Mouse (Mus musculus): ENCODE results near the gene Mvb12b.
A peak's percentile ranks its signal among the peaks of the same experiment; 100 is the strongest.

The Mvb12b gene

DNA sequence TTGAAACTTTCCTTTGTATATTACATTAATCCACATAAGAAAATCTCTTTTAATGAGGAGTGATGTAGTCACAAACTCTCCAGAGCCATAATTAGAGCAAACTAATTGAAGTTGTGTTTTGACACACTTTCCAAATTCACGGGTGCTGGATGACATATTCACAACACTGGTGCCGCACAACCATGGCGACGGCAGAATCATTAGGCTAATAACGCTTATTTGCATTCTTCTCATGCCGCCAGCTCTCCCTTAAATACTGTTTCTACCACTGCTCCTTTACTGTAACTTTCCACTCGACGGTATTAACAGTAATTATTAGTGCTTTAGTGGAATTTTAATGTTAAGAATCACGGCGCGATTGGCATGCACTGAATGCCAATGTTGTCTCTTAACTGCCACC, 74.8 kb downstream of the Mvb12b start:
- no peak for DNase-seq (ENCODE audit: low read depth, low spot score)

DNA sequence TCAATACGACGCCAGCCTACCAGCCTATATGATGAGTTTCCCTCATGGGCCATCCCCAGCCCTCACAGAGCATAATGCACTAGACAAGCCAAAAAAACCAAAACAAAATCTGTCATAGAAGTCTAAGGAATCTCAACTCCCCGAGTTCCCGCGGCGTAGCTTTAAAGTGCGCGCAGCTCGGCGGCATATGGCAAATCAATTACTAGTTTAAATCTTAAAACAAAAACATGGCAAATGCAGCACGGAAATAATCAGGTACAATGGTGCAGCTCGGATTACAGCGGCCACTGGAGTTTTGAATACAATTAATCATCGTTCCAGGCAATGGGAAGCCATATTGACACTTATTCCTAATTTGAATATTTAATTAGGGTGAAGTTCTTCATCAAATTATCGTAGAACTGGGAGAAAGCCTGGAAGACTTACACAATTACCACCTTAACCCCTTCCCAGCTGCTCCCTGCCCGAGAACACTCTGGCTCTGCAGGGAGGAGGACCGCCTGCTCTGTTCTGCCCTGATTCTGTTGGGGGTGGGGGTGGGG, 76.3 kb downstream of the Mvb12b start:
- no peak for DNase-seq (ENCODE audit: low read depth, low spot score)

DNA sequence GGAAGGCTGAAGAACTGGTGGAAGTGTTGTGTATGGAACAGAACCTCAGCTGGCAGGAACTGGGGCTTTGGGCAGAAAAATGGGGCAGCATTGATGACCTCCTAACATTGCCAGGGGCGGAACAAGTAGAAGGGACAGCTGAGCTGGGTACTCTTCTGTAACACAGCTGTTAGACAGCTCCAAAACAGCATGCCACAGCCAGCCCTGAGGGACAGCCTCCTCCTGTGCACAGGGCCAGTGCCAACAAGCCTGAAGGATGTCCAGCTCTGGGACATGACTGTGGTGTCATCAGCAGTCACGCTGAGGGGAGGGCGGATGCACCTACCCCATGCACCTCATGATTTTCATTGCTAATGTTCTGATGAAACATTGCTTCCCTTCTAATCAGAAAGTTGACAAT, 78.7 kb downstream of the Mvb12b start:
- DNase-seq (ENCODE audit: low read depth, low spot score): no peak

DNA sequence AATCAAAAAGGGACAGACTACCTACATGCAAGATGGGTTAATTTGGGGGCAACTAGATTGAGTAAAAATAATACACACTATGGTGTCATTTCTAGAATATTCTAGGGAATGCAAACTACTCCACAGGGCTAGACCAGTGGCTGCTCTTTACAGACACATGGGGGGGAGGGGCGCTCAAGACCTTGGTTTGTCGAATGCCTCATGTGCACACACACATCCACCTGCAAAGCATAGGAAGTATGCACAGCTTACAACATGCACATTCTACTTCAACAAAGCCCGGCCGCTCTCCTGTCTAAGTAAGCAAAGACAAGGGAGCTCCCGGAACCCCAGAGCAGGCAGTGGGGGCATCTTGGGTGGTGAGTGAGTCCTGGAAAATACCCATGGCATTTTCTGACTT, 79.7 kb downstream of the Mvb12b start:
- no peak for DNase-seq (ENCODE audit: low read depth, low spot score)

DNA sequence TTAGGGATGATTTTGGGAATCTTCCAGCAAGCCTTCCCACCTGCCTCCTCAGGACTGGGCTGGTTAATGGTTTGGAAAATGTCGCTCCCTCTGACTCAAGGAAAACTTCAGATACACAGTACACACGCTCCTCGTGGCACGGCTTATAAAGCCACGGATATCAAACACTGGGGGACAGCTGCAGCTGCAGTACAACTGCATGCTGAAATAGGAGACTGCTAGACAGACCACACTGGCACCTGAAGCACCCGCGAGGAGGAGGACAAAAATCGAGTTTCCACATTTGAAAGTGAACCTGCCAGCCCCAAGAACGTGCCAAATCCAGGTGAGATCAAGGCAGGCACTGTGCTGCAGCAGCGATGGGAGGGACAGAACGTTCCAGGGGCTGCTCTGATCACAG, 82.1 kb downstream of the Mvb12b start:
- DNase-seq (ENCODE audit: low read depth, low spot score): no peak

DNA sequence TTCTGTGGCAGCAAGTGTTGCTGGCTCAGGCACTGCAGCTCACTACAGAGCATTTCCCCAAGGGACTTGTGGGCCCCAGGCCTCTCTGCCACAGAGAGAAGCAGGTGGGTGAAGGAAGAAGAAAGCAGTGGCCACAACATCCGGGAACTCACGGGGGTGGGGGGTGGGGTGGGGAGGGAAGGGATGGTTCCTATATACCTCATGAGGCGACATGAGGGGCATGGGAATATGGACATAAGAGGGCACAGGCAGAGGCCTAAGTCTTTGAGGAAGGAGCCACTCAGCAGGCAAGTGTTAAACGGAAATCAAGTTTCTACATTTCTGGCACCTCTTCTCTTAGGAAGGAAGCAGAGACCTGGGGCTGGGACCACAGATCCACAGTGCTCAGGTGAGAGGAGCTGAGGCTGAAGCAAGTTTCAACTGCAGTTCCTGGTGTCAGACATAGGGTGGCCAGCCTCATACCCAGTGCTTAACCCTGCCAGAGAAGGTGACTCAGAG, 84.0 kb downstream of the Mvb12b start:
- DNase-seq (ENCODE audit: low read depth, low spot score): no peak

DNA sequence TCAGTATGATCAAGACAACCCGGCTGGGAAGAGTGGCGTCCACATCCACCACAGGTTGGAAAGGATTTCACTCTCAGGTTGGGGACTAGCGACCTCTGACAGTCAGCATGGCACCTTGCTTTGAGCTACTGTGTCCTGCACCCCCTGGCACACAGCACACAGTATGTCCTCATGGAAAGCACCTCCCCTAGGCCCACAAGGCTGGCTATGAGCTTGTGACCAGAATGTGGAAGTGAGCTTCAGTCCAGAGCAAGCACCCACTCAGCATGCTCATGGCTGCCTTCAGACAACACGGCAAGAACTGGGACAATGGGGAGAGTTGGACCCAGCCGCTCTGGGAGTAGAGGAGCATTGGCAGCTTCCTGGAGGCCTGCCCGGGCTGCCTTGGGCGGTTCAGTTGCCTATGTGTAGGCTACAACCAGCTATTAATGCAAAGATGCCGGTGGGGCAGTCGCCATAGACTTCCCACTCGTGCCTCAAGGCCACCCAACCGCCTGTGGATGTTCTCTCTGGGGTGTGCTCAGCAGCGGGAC, 84.6 kb downstream of the Mvb12b start:
- DNase-seq (ENCODE audit: low read depth, low spot score): no peak

DNA sequence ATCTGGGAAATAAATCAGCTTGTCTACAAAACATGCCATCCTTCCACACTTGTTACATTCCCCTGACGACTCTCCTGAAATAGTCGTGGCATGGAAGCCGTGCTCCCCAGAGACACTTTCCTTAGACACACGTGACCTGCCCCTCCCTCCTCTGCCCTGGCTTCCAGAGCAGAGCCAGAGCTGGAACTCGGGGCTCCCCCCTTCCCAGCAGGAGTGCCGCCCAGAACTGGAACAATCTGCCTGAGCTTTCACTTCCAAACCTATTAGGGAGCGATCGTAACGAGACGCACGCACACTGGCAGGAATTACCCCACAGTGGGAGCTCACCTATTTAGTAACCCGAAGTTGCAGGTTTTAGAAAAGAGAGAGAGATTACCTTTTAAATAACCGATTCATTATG, 86.0 kb downstream of the Mvb12b start:
- no peak for DNase-seq (ENCODE audit: low read depth, low spot score)

DNA sequence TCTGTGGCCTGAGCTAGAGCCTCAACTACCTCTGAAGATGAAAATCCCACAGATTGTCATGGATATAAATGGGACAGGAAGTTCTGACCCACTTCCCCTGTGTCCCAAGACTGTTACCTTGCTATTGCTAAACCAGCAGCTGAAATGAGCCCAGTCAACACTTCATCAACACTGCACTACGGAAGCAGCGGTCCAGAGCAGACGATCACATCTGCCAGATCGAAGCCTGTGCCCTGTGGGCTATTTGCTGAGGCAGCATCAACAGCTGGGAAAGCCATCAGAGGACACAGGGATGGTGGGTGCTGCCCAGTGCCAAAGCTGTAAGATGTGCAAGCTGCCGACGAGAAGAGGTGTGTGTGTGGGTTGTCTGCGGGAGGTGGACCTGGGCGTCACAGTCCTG, 86.4 kb downstream of the Mvb12b start:
- DNase-seq (ENCODE audit: low read depth, low spot score): no peak

DNA sequence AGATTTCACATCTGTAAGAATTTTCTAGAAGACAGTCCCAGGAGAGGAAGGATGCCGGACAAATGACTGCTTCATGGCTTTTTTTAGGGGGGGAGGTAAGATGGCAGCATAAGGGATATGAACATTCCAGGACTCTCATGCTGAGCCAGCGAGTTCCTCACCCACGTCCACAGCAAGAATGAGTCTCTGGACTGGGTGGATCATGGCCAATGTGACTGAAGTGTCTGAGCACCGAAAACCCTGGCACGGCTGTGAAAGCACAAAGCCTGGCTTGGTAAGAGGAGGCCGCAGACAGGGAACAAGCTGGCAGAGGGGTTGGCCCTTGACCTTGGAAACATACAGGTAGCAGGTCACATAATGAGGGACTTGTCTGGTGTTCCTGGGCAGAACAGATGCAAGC, 87.5 kb downstream of the Mvb12b start:
- no peak for DNase-seq (ENCODE audit: low read depth, low spot score)

DNA sequence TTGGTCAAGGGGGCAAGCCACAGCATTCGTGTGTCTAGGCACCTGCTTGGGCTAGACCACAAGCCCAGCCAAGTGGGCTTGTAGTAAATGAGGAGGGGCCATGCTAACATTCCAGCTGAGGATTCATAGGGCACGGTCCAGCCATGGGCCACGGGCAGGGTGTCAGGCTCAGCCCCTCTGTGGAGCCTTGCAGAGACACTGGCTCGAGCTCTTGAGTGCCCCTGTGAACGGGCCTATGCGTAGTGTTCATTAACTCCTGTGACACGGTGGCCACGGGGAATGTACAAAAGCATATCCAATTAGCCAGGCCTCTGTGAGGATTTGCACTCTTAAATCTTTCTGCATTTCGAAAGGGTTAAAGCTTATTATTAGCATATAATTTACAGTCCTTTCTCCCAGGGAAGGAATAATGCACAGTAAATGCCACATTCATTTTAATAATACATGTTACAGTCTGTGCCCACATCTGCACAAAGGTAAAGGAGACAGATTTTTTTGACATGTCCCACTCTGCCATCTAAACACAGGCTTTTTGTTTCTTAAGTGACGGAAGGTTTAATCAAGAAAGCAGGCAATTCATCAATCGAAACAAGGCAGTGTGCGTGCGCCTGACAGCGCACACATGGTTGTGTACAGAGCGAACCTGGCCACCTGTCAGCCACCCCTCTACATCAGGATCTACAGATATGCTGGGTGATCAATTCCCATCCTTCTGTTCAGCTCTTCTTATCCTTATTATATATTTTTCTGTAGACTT, 91.9 kb downstream of the Mvb12b start:
- no peak for DNase-seq (ENCODE audit: low read depth, low spot score)

DNA sequence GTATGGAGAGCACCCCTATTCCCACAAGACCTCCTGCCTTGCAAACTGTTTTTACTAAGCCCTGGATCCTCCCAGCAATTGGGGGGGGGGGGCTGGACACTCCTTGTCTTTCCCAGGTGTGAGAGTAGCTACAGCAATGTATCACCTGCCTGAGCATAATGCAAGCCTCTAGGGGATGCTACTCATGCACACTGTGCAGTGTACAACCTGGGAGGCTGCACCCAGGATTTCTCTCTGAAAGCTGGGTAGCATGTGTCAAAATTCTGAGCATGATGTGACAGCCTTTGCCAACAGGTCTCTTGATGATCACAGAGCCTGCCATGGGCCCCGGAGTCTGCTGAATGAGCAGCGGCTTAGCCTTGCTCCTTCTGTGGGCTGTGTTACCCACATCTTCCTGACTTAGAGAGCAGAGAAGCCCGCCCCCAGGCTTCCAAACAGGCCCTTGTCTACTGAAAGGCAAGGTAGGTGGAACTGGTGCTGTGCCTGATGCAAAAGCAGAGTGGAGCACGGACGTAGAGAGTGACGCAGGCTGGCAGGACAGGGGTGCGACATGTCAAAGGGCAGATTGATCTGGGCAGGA, 92.7 kb downstream of the Mvb12b start:
- no peak for DNase-seq (ENCODE audit: low read depth, low spot score)

DNA sequence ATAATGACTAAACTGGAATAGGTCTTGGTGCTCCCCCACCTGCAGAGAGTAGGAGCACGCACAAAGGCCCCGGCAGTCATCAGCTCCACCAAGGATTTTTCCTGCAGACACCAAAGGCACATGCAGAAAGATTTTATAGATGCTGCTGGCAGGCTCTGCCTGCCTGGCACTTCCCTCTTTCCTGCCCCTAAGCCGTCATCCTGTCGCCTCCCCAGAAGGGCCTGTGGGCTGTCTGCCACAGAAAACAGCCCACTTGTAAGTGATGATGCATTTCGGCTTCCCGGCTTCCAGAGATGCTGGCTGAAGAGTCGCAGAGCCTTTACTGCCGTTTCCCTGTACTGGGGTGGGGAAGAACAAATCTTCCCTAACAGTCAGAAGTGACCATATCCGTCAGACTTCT, 93.3 kb downstream of the Mvb12b start:
- no peak for DNase-seq (ENCODE audit: low read depth, low spot score)

DNA sequence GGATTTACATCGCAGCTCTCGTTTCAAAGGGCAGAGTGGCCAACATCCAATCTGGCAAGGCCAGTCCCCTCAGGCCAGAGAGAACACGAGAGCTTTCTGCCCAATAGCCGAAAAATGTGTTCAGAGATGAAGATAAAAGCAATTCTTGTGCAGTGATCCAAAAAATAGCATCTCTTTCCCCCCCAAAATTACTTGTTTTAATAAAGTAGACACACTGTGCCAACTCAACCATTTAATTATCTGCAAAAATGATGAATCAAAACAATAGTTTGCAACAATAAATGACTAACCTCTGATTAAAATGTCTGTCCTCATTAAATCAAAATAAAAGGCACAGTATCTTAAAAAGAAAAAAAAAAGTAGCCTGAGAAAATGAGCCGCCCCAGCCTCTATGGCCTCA, 97.4 kb downstream of the Mvb12b start:
- no peak for DNase-seq (ENCODE audit: low read depth, low spot score)

DNA sequence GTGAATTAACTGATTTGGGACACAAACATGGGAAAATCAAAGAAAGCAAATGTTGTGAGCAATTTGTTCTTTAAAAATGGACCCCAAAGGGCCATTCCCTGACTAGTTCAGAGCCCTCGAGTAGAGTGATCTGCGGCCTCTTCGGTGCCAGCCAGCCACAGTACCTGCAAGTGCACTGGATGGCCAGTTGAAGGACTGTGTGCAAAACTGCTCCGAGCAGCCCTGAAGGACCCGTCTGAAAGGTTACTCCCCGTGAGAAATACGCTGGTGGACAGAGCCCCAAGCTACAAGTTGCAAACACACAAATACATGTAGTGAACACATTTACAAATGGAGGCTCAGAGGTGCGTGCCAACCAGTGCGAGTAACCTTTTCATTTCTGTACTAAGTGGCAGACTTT, 98.0 kb downstream of the Mvb12b start:
- DNase-seq (ENCODE audit: low read depth, low spot score): no peak

DNA sequence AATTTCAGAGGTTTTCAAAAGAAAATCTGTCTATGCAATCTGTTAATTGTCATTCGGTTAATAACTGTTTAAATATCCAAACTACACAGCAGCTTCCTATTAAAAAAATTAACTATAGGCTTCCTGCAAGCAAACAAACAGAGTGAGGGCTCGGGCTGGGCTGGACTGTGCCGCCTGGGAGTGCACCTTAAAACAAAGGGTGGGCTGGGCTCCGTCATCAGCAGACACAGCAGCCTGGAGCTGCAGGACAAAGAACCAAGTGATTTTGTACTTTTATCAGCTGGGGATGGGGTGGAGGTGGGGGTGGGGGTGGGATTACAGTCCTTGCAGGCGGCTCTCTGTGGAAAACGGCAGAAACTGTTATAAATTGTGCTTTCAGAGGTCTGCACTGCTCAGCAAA, 98.5 kb downstream of the Mvb12b start:
- peak; percentile 32 for DNase-seq (ENCODE audit: low read depth, low spot score)

DNA sequence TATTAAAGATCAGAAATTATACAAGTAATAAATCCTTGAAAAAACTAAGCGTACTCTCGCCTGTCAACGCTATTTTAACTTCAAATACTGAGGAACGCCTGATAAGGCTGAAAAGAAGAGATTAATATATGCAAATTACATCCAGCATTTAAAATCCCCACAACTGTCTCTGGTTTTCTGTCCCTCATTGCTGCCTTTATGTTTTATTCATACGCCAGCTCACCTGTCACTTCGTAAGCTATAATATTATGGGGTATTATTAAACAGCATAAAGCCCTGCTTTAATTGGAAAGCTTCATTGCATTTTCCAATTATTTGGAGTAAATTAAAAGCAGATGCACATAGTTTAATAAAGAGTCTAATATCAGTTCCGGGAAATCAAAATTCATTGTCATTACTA, 98.9 kb downstream of the Mvb12b start:
- no peak for DNase-seq (ENCODE audit: low read depth, low spot score)

DNA sequence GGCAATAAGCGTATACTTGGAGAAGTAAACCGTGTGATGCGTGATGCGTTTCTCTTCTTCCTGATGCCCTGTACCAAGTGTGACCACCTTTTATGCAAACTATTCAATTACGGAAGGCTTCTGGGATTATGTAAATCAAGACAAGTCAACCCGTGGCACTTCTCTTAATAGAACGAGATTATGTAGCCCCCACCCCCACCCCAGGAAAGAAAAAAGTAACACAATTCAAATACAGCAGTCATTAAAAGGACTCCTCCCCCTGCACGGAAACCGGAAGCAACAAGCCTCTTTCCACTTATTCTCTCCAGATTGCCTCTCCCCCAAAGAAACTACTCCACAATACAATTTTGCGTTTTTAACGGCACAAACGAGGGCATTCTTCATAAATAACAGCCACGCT, 99.6 kb downstream of the Mvb12b start:
- DNase-seq (ENCODE audit: low read depth, low spot score): no peak

DNA sequence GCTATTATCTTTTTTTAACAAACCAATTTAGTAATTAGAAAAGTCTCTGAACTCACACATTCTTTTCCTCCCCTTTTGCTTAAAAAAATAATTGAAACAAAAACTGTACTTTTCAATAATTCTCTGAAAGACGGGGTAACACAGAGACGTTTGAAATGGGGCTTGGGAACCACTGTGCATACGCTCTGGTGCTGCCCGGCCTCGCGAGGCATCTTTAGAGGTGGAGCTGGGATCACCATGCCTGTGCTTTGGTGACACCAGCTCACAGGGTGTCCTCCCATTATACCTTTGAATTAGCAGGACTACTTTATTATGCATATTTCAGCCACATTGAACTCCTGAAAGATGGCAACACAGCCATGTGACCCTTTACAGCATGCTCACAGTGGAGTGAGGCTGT, 101.7 kb downstream of the Mvb12b start:
- DNase-seq (ENCODE audit: low read depth, low spot score): no peak

DNA sequence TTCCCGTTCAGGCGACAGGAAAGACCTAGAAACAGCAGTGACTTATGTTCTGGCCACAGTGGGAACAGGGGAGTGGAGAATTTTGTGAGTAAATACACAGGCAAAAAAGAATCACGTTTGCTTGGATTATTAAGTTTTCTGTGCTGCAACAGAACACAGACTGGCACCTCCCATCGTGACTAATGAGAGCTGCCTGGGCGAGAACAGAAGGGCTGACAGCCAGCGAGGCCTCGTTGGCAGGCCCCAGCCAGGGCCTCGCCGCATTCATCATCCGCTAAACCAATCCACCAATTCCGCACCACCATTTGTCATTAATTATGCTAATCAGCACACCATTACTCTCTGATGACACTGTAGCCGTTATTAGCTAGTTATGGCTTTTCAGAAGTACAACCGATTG, 102.2 kb downstream of the Mvb12b start:
- no peak for DNase-seq (ENCODE audit: low read depth, low spot score)

DNA sequence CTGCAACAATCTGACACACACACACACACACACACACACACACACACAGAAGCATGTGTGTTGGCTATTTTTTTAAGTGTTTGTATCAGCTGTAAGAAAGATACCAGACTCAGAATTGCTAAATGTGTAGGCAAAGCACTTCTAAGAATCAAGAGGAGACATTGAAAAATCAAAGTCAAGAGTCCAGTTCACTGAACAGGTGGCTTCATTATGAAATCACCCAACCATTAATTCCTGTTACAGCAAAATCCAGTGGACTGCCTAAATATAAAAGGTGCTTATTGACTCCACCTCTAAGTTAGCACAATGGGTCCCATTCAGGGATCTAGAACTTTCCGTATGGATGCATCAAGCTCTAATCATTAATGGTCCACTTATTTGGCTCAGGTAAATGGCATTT, 103.0 kb downstream of the Mvb12b start:
- no peak for DNase-seq (ENCODE audit: low read depth, low spot score)

DNA sequence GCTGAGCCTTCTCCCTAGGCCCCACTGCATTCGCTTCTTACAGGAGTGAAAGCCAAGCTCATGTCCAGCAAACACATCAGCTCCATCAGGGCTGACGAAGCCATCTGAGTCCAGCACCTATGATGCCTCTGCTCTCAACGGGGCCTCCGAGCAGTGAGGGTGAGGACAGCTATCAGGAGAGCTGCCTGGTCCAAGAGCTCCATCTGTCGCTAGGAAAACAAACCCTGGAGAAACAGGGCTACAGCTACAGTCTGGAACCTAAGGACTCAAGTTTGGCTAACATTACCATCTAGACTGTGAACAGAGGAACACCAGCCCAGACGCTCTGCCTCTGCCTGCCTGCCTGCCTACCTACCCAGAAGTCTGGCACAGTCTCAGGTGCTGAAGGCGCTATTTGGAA, 104.3 kb downstream of the Mvb12b start:
- DNase-seq (ENCODE audit: low read depth, low spot score): no peak
